Mouse (Mus musculus) limb, embryonic 13.5 days (tissue): ENCODE measurements around the gene Cbx3. TPM values are rescaled to one million over a fixed set of nuclear protein-coding genes. Genes with fewer than 3 reads are reported as not detected.

Experiments
- ATAC-seq: fragments of 200-750 bp; cut with Nextera tagmentation; 2 replicates; pipeline ENCODE4 v1.8.0; 2017; ENCODE audit warnings: low read depth, moderate number of reproducible peaks, moderate TSS enrichment; ENCODE audit not compliant: low FRiP score
- H3K27ac ChIP-seq: fragments of 300-500 bp; sonication (generic); 2 replicates; pipeline ENCODE4 v1.5.1; 2015; ENCODE audit warnings: inconsistent platforms, mild to moderate bottlenecking, moderate library complexity
- H3K27me3 ChIP-seq: fragments of 300-500 bp; sonication (generic); 2 replicates; pipeline ENCODE4 v1.6.1; 2015; ENCODE audit warnings: mild to moderate bottlenecking, inconsistent platforms
- H3K36me3 ChIP-seq: fragments of 300-500 bp; sonication (generic); 2 replicates; pipeline ENCODE4 v1.6.1; 2015; ENCODE audit warnings: inconsistent platforms, mild to moderate bottlenecking, moderate library complexity
- H3K4me1 ChIP-seq: fragments of 300-500 bp; sonication (generic); 2 replicates; pipeline ENCODE4 v1.6.1; 2015; ENCODE audit warnings: inconsistent platforms
- H3K4me2 ChIP-seq: fragments of 300-500 bp; sonication (generic); replicated peaks from 2 replicates; pipeline ENCODE4 v1.6.1; 2015; ENCODE audit warnings: inconsistent platforms, mild to moderate bottlenecking, moderate library complexity
- H3K4me3 ChIP-seq: fragments of 300-500 bp; sonication (generic); 2 replicates; pipeline ENCODE4 v1.5.1; 2015; ENCODE audit warnings: moderate library complexity, mild to moderate bottlenecking, inconsistent platforms
- H3K9ac ChIP-seq: fragments of 300-500 bp; sonication (generic); 2 replicates; pipeline ENCODE4 v1.6.1; 2015; ENCODE audit warnings: mild to moderate bottlenecking, inconsistent platforms
- H3K9me3 ChIP-seq: fragments of 300-500 bp; sonication (generic); 2 replicates; pipeline ENCODE4 v1.6.1; 2016; ENCODE audit warnings: inconsistent platforms
- WGBS: fragments of 180-500 bp; shearing (Covaris S2); methylation state at CpG from one replicate; pipeline ENCODE4 v1.1.7; 2015; 5-methylcytosine and 5-hydroxymethylcytosine counted together
- polyA plus RNA-seq: library from polyadenylated mRNA; unstranded; fragments of >200 nt; fragmentation: Nextera tagmentation; extraction: Ambion mirVana; gene quantifications from 2 replicates; pipeline ENCODE4 v1.2.1, GENCODE M21; 2015

The Cbx3 gene
- 532 and 550 TPM in 2 replicates for polyA plus RNA-seq

- ATAC-seq, result peak; percentile 86
Measured at GRCm38 (mm10) chr6:51470311-51471178, at the start of gene Cbx3. Gene Cbx3 (plus strand): TSS chr6:51470360.

GRCm38 (mm10) chr6:51423466-51424122 lies 46.6 kb upstream of the Cbx3 start:
- no peak for ATAC-seq
- Histone ChIP-seq H3K4me2 (no peak overlapping the region), H3K4me1 (no peaks in the 10 kb centered on the region), H3K4me3 (no peak overlapping the region), H3K27me3 (0 out of 2 replicates have a peak, but pooled peaks cover 2% of the 10 kb centered on the region), H3K9me3 (no peaks in the 10 kb centered on the region), H3K36me3 (no peaks in the 10 kb centered on the region), H3K27ac (no peak overlapping the region), H3K9ac (no peak overlapping the region)
- 52% methylated on average over 11 of the region's 11 CpGs for WGBS

More at GRCm38 (mm10) chr6:51470311-51471178, at the start of gene Cbx3:
- Histone ChIP-seq H3K27ac (peak within 1 kb of the TSS; percentile 100), H3K27me3 (no peaks in the 10 kb centered on the region), H3K9ac (peak within 1 kb of the TSS; percentile 100), H3K4me1 (peaks cover 36% of the 10 kb centered on the region), H3K36me3 (peaks cover 52% of the 10 kb centered on the region), H3K9me3 (no peaks in the 10 kb centered on the region), H3K4me2 (peak within 1 kb of the TSS; percentile 73), H3K4me3 (peak within 1 kb of the TSS; percentile 92)
- under 1% methylated on average over 60 of the region's 99 CpGs for WGBS

DNA sequence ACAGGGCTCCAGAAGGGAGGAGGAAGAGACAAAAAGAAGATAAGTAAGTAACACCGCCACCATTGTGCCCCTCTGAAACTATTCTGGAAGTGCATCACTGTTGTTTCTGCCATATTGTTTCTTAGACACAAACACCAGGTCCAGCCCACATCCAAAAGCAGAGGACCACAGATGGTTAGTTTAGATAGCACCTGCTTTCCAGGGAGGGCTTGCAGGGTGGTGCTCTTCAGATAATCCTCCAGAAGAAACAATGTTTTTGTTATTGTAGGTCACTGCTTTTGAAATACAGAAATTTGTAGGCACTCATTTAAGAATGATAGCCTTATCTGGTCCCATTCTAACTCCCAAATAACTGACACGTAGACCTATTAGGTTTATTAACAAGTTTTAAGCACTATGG lies 45.6 kb upstream of the Cbx3 start:
- H3K9ac ChIP-seq, result no peak overlapping the region
- no peak for ATAC-seq
- 87% methylated on average over 2 of the region's 2 CpGs for WGBS
- 0 out of 2 replicates have a peak, but pooled peaks cover 2% of the 10 kb centered on the region for H3K27me3 ChIP-seq
- no peak overlapping the region for H3K27ac ChIP-seq
- H3K4me3 ChIP-seq, result no peak overlapping the region
- no peaks in the 10 kb centered on the region for H3K9me3 ChIP-seq
- no peaks in the 10 kb centered on the region for H3K36me3 ChIP-seq
- no peak overlapping the region for H3K4me2 ChIP-seq
- no peaks in the 10 kb centered on the region for H3K4me1 ChIP-seq

DNA sequence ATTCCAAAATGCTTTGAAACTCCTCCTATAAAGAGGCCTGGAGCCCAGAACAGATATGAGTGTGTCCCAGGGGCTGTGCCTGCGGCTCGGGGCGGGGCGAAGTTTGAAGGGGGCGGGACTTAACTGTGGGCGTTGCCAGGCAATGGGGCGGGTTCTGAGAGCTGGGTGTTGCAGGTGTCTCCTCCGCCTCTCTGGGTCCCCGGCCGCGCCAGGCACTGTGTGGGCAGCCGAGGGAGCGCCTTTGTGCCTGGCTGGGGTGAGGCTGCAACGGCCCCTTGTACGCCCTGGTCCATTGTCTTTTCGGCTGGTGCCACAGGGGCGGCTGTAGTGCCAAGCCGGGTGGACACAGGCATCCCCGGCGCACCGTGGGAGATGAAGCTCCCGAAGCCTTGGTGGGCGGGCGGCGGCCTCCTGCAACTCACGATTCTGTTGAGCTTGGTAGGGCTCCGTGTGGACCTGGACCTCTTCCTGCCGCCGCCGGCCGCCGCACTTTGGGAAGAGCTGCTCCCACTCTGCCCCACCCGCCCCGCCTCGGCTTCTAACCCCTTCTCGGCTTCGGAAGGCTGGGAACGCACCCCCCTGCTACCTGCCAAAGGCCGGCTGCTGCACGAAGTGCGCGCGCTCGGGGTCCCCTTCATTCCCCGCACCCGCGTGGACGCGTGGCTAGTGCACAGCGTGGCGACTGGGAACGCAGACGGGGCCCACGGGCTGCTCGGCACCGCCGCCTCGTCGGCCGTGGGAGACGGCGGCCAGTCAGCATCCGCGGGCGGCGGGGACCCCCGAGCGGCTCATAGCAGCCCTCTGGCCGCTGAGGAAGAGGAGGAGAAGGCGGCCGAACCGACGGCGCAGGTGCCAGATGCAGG lies 37.4 kb upstream of the Cbx3 start, which contains the start of gene Nfe2l3:
TSS of gene Nfe2l3 (plus strand) at position 136 of the 863 bp plus-strand sequence.
- Histone ChIP-seq H3K27me3 (peaks cover 58% of the 10 kb centered on the region), H3K4me3 (peak within 1 kb of the TSS; percentile 57), H3K9ac (peak within 1 kb of the TSS; percentile 68), H3K27ac (no peak within 1 kb of the TSS), H3K4me2 (peak within 1 kb of the TSS; percentile 95), H3K4me1 (peaks cover 32% of the 10 kb centered on the region), H3K9me3 (no peaks in the 10 kb centered on the region), H3K36me3 (no peaks in the 10 kb centered on the region)
- ATAC-seq, result peak; percentile 69
- under 1% methylated on average over 68 of the region's 74 CpGs for WGBS

- Histone ChIP-seq H3K9me3 (no peaks in the 10 kb centered on the region), H3K27ac (no peak overlapping the region), H3K4me3 (no peak overlapping the region), H3K4me2 (peak overlapping the region; percentile 95; the same call in 1 of the 2 replicates), H3K4me1 (peaks cover 35% of the 10 kb centered on the region), H3K36me3 (no peaks in the 10 kb centered on the region), H3K27me3 (peaks cover 64% of the 10 kb centered on the region), H3K9ac (no peak overlapping the region)
- ATAC-seq, result no peak
- whole genome bisulfite sequencing, result 25% methylated on average over 7 of the region's 7 CpGs
Measured at GRCm38 (mm10) chr6:51434270-51434669, 35.9 kb upstream of the Cbx3 start.

DNA sequence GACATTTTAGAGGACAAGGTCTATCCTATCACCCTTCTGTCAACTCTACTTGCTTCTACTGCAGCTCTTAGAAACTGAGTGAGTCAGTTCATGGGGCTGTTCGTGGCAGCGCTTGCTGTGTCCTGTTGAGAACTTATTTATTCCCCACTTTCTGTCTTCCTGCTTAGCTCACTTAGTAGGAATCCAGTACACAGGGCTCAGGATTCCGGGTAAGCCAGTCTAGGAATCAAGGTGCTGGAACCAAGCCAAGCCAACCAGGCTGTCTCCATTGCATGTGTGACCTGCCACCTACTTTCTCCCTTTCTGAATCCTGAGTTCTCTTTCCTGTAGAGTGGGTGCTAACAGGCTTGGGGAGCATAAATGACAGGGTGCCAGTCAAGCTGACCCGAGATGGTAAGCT lies 32.5 kb upstream of the Cbx3 start:
- H3K27me3 ChIP-seq, result peaks cover 43% of the 10 kb centered on the region
- peaks cover 24% of the 10 kb centered on the region for H3K4me1 ChIP-seq
- no peak overlapping the region for H3K4me3 ChIP-seq
- H3K4me2 ChIP-seq, result no peak overlapping the region
- no peak overlapping the region for H3K27ac ChIP-seq
- WGBS, result 69% methylated on average over 4 of the region's 4 CpGs
- ATAC-seq, result no peak
- no peaks in the 10 kb centered on the region for H3K9me3 ChIP-seq
- H3K9ac ChIP-seq, result no peak overlapping the region
- no peaks in the 10 kb centered on the region for H3K36me3 ChIP-seq

DNA sequence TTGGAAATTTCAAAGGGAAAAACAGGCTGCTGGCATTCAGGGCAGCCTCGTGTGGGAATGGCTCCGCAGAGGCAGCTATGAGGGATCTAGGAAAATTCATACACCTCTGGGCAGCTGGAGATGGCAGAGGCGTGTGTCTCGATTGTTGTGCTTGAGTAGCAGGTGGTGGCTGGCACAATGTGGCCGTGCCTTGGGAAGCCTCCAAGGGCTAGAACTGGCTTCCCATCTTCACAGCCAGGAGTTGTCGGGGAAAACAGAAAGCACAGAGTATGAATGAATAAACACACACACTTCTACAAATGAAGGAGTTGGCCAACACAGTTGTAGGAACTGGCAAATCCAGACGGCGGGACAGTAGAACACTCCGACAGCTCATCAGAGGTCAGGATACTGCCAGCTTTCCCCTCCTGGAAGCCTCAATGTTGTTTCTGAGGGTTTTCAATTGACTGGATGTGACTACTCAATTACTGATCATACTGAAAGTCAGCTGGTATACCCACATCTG lies 31.3 kb upstream of the Cbx3 start:
- Histone ChIP-seq H3K9ac (no peak overlapping the region), H3K4me1 (peaks cover 12% of the 10 kb centered on the region), H3K27ac (no peak overlapping the region), H3K4me3 (no peak overlapping the region), H3K9me3 (no peaks in the 10 kb centered on the region), H3K27me3 (peaks cover 31% of the 10 kb centered on the region), H3K36me3 (no peaks in the 10 kb centered on the region), H3K4me2 (no peak overlapping the region)
- WGBS, result 90% methylated on average over 9 of the region's 9 CpGs
- ATAC-seq, result no peak

GRCm38 (mm10) chr6:51442191-51442835 lies 27.8 kb upstream of the Cbx3 start:
- Histone ChIP-seq H3K4me3 (no peak overlapping the region), H3K27me3 (0 out of 2 replicates have a peak, but pooled peaks cover 6% of the 10 kb centered on the region), H3K9ac (no peak overlapping the region), H3K9me3 (no peaks in the 10 kb centered on the region), H3K4me1 (peaks cover 7% of the 10 kb centered on the region; the same call in 1 of the 2 replicates), H3K27ac (no peak overlapping the region), H3K36me3 (no peaks in the 10 kb centered on the region), H3K4me2 (no peak overlapping the region)
- no peak for ATAC-seq
- 51% methylated on average over 9 of the region's 9 CpGs for WGBS

- 0 out of 2 replicates have a peak, but pooled peaks have one; percentile 24 for ATAC-seq
- Histone ChIP-seq H3K4me1 (peaks cover 30% of the 10 kb centered on the region), H3K27me3 (no peaks in the 10 kb centered on the region), H3K4me3 (no peak overlapping the region), H3K27ac (no peak overlapping the region), H3K4me2 (no peak overlapping the region), H3K9me3 (no peaks in the 10 kb centered on the region), H3K9ac (no peak overlapping the region), H3K36me3 (0 out of 2 replicates have a peak, but pooled peaks cover 6% of the 10 kb centered on the region)
- WGBS, result 38% methylated on average over 7 of the region's 7 CpGs
Measured at GRCm38 (mm10) chr6:51452927-51453503, 17.1 kb upstream of the Cbx3 start.

DNA sequence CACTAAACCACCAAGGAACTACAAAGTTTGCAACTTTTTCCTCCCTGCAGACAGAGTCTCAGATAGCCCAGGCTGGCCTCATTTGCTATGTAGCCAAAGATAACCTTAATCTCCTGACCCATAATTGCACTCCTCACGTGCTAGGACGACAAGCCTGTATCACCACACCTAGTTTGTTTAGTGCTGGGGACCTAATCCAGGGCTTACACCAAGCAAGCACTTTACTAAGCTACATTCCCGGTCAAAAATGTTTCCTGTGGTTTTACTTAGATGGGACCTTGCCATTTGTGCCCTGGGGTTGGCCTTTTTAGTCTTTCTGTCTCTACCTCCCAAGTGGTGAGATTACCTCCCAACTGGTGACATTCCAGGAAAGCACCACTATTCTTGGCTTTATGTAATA lies 15.2 kb upstream of the Cbx3 start:
- no peak for ATAC-seq
- H3K9me3 ChIP-seq, result no peaks in the 10 kb centered on the region
- H3K9ac ChIP-seq, result no peak overlapping the region
- no peak overlapping the region for H3K4me3 ChIP-seq
- H3K4me2 ChIP-seq, result no peak overlapping the region
- peaks cover 22% of the 10 kb centered on the region for H3K4me1 ChIP-seq
- no peaks in the 10 kb centered on the region for H3K27me3 ChIP-seq
- 38% methylated on average over 3 of the region's 3 CpGs for WGBS
- H3K27ac ChIP-seq, result 0 out of 2 replicates have a peak overlapping the region, but pooled peaks have one; percentile 3
- peaks cover 21% of the 10 kb centered on the region for H3K36me3 ChIP-seq

DNA sequence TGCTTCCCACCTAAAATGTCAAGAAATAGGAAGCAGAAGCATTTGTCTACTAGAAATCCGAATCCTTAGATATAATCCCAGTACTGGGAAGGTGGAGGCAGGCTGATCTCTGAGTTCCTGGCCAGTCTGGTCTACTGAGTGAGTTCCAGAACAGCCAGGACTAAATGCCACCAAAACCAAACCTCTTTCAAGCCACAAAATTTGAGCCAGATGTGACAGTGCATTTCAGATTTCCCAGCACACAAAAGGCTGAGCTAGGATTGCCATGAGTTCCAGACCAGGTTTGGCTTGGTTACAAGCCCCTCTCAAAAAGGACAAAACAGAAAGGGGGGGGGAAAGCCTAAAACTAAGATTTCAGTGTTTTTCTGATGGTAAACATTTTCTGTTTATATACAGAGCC lies 14.0 kb upstream of the Cbx3 start:
- no peak overlapping the region for H3K27ac ChIP-seq

More for the DNA sequence above, 14.0 kb upstream of the Cbx3 start:
- ATAC-seq, result no peak
- Histone ChIP-seq H3K36me3 (peaks cover 31% of the 10 kb centered on the region), H3K4me3 (no peak overlapping the region), H3K27me3 (no peaks in the 10 kb centered on the region), H3K9me3 (no peaks in the 10 kb centered on the region), H3K9ac (no peak overlapping the region), H3K4me1 (peaks cover 22% of the 10 kb centered on the region), H3K4me2 (no peak overlapping the region)
- 79% methylated on average over 1 of the region's 1 CpGs for WGBS
